Mouse (Mus musculus) stomach, postnatal 0 days (tissue): ENCODE measurements at regions not wholly inside any gene's neighbourhood (a gene's known extent, or its start where the extent isn't known, plus 50 kb on each side); places are given as distances from the start of the nearest gene placed in this dataset.

ENCODE experiments used
- CTCF ChIP-seq: IDR thresholded peaks from 2 replicates; pipeline ENCODE4 v1.5.1; 2016; ENCODE audit warnings: antibody characterized with exemption, low read depth, mild to moderate bottlenecking, moderate library complexity
- EP300 ChIP-seq: optimal IDR thresholded peaks from 2 replicates; pipeline ENCODE3; 2016; ENCODE audit warnings: antibody characterized with exemption

- no peak for TF ChIP-seq CTCF
- no peak for TF ChIP-seq EP300
These were observed 249.5 kb upstream of the Ccnh start for GRCm38 (mm10) chr13:84939695-84940094.
